Mouse (Mus musculus) MEL (cell line): ENCODE measurements at regions not wholly inside any gene's neighbourhood (a gene's known extent, or its start where the extent isn't known, plus 50 kb on each side); places are given as distances from the start of the nearest gene placed in this dataset.

Experiments
- DNase-seq: peaks from one replicate; pipeline ENCODE4 v3.0.0; 2011; ENCODE audit warnings: low read depth, low spot score
- H3K27ac ChIP-seq: 2 replicates; pipeline ENCODE4 v1.5.1; 2012; ENCODE audit warnings: low read depth, mild to moderate bottlenecking, control low read depth, low read length, moderate library complexity; ENCODE audit not compliant: control insufficient read depth
- H3K27me3 ChIP-seq, 2 experiments: fragments of 150-350 bp in 1 of 2; sonication (generic) in 1 of 2; 2 replicates each; pipeline ENCODE4 v1.6.1; 2012; ENCODE audit warnings: low read length in 2 of 2, mild to moderate bottlenecking in 2 of 2, improper control_type of control experiment in 1 of 2, moderate library complexity in 1 of 2; ENCODE audit not compliant: insufficient read depth in 2 of 2, control insufficient read depth in 1 of 2
- H3K36me3 ChIP-seq, 2 experiments: 2 replicates each; pipeline ENCODE4 v1.6.1; 2012 to 2014; ENCODE audit warnings: low read length in 2 of 2, improper control_type of control experiment in 1 of 2, inconsistent platforms in 1 of 2, mild to moderate bottlenecking in 1 of 2; ENCODE audit not compliant: insufficient read depth in 2 of 2, control insufficient read depth in 1 of 2
- H3K4me1 ChIP-seq, 2 experiments: fragments of 150-350 bp in 1 of 2; sonication (generic) in 1 of 2; 2 replicates each; pipeline ENCODE4 v1.6.1; 2012; ENCODE audit warnings: low read length in 2 of 2, improper control_type of control experiment in 1 of 2, mild to moderate bottlenecking in 1 of 2; ENCODE audit not compliant: insufficient read depth in 2 of 2, control insufficient read depth in 1 of 2
- H3K4me3 ChIP-seq, 2 experiments: fragments of 150-350 bp in 1 of 2; sonication (generic) in 1 of 2; 2 replicates each; pipeline ENCODE4 v1.5.1; 2012; ENCODE audit warnings: low read depth in 2 of 2, low read length in 2 of 2, mild to moderate bottlenecking in 2 of 2, moderate library complexity in 2 of 2, control low read depth in 1 of 2, improper control_type of control experiment in 1 of 2; ENCODE audit not compliant: control insufficient read depth in 1 of 2, insufficient read depth in 1 of 2
- H3K79me2 ChIP-seq: 2 replicates; pipeline ENCODE4 v1.6.1; 2012; ENCODE audit warnings: mild to moderate bottlenecking, low read length, moderate library complexity; ENCODE audit not compliant: control insufficient read depth, poor library complexity, insufficient read depth
- H3K9ac ChIP-seq: 2 replicates; pipeline ENCODE4 v1.6.1; 2012; ENCODE audit warnings: low read depth, mild to moderate bottlenecking, control low read depth, low read length, moderate library complexity; ENCODE audit not compliant: control insufficient read depth, poor library complexity, severe bottlenecking
- H3K9me3 ChIP-seq: fragments of 150-350 bp; sonication (generic); replicated peaks from 2 replicates; pipeline ENCODE4 v1.6.1; 2012; ENCODE audit warnings: mild to moderate bottlenecking, low read length, improper control_type of control experiment, moderate library complexity; ENCODE audit not compliant: insufficient read depth
- CHD1 ChIP-seq: IDR thresholded peaks from 2 replicates; pipeline ENCODE4 v1.6.1; 2012; ENCODE audit warnings: low read depth, mild to moderate bottlenecking, inconsistent platforms, low read length, improper control_type of control experiment
- CTCF ChIP-seq, 3 experiments: IDR thresholded peaks in 2 of 3; conservative IDR thresholded peaks in 1 of 3; 2 replicates each; pipeline ENCODE4 v1.5.1; 2011 to 2012; ENCODE audit warnings: low read length in 3 of 3, low read depth in 2 of 3, mild to moderate bottlenecking in 2 of 3, improper control_type of control experiment in 1 of 3, inconsistent platforms in 1 of 3, mixed read lengths in 1 of 3, moderate library complexity in 1 of 3; ENCODE audit not compliant: control insufficient read depth in 1 of 3, insufficient read depth in 1 of 3, poor library complexity in 1 of 3, severe bottlenecking in 1 of 3
- E2F4 ChIP-seq: IDR thresholded peaks from 2 replicates; pipeline ENCODE4 v1.6.1; 2011; ENCODE audit warnings: low read depth, low read length, improper control_type of control experiment, borderline replicate concordance
- EP300 ChIP-seq, 2 experiments: IDR thresholded peaks; 2 replicates each; pipeline ENCODE4 v1.6.1; 2011; ENCODE audit warnings: improper control_type of control experiment in 2 of 2, low read length in 2 of 2, low read depth in 1 of 2, mild to moderate bottlenecking in 1 of 2
- HCFC1 ChIP-seq: IDR thresholded peaks from 2 replicates; pipeline ENCODE4 v1.6.1; 2012; ENCODE audit warnings: low read depth, mild to moderate bottlenecking, inconsistent platforms, low read length, improper control_type of control experiment, moderate library complexity
- MAX ChIP-seq: IDR thresholded peaks from 2 replicates; pipeline ENCODE4 v1.6.1; 2011; ENCODE audit warnings: low read length, improper control_type of control experiment
- MAZ ChIP-seq: IDR thresholded peaks from 2 replicates; pipeline ENCODE4 v1.6.1; 2012; ENCODE audit warnings: low read depth, mild to moderate bottlenecking, inconsistent platforms, low read length, improper control_type of control experiment
- MEF2A ChIP-seq: IDR thresholded peaks from 2 replicates; pipeline ENCODE4 v1.6.1; 2014; ENCODE audit warnings: low read depth, mild to moderate bottlenecking, inconsistent platforms, low read length, improper control_type of control experiment; ENCODE audit not compliant: poor library complexity, insufficient replicate concordance, severe bottlenecking; ENCODE audit errors: extremely low read depth
- MXI1 ChIP-seq: IDR thresholded peaks from 2 replicates; pipeline ENCODE4 v1.6.1; 2011; ENCODE audit warnings: mild to moderate bottlenecking, low read depth, low read length, improper control_type of control experiment
- MYB ChIP-seq: IDR thresholded peaks from 2 replicates; pipeline ENCODE4 v1.6.1; 2011; ENCODE audit warnings: mild to moderate bottlenecking, low read depth, low read length, improper control_type of control experiment
- NELFE ChIP-seq: IDR thresholded peaks from 2 replicates; pipeline ENCODE4 v1.6.1; 2011; ENCODE audit warnings: low read depth, low read length, improper control_type of control experiment
- POLR2A ChIP-seq, 2 experiments: IDR thresholded peaks; 2 replicates each; pipeline ENCODE4 v1.6.1; 2011 to 2012; ENCODE audit warnings: low read length in 2 of 2, mild to moderate bottlenecking in 2 of 2, control low read depth in 1 of 2, improper control_type of control experiment in 1 of 2, low read depth in 1 of 2, moderate library complexity in 1 of 2; ENCODE audit not compliant: control insufficient read depth in 1 of 2, insufficient read depth in 1 of 2, poor library complexity in 1 of 2
- POLR2AphosphoS5 ChIP-seq: IDR thresholded peaks from 2 replicates; pipeline ENCODE4 v1.6.1; 2012; ENCODE audit warnings: low read depth, borderline replicate concordance, mild to moderate bottlenecking, inconsistent platforms, low read length, moderate library complexity, mixed read lengths
- RCOR1 ChIP-seq: IDR thresholded peaks from 2 replicates; pipeline ENCODE4 v1.6.1; 2012; ENCODE audit warnings: low read depth, mild to moderate bottlenecking, inconsistent platforms, low read length, improper control_type of control experiment
- SIN3A ChIP-seq: IDR thresholded peaks from 2 replicates; pipeline ENCODE4 v1.6.1; 2012; ENCODE audit warnings: low read length, improper control_type of control experiment, inconsistent platforms
- SMC3 ChIP-seq: IDR thresholded peaks from 2 replicates; pipeline ENCODE4 v1.6.1; 2011; ENCODE audit warnings: low read depth, low read length, improper control_type of control experiment
- TAL1 ChIP-seq: IDR thresholded peaks from 2 replicates; pipeline ENCODE4 v1.6.1; 2012; ENCODE audit warnings: mild to moderate bottlenecking, inconsistent platforms, low read length, moderate library complexity, mixed read lengths
- TCF12 ChIP-seq: IDR thresholded peaks from 2 replicates; pipeline ENCODE4 v1.6.1; 2014; ENCODE audit warnings: low read depth, mild to moderate bottlenecking, inconsistent platforms, low read length, improper control_type of control experiment, moderate library complexity
- USF1 ChIP-seq: IDR thresholded peaks from 2 replicates; pipeline ENCODE4 v1.6.1; 2014; ENCODE audit warnings: low read depth, mild to moderate bottlenecking, inconsistent platforms, low read length, improper control_type of control experiment, moderate library complexity
- USF2 ChIP-seq, 2 experiments: IDR thresholded peaks; 2 replicates each; pipeline ENCODE4 v1.6.1; 2011 to 2012; ENCODE audit warnings: improper control_type of control experiment in 2 of 2, low read length in 2 of 2, borderline replicate concordance in 1 of 2, inconsistent platforms in 1 of 2, low read depth in 1 of 2, mild to moderate bottlenecking in 1 of 2; ENCODE audit not compliant: insufficient read depth in 1 of 2
- ZKSCAN1 ChIP-seq: IDR thresholded peaks from 2 replicates; pipeline ENCODE4 v1.6.1; 2012; ENCODE audit warnings: low read depth, mild to moderate bottlenecking, inconsistent platforms, low read length, improper control_type of control experiment, moderate library complexity
- ZMIZ1 ChIP-seq: IDR thresholded peaks from 2 replicates; pipeline ENCODE4 v1.6.1; 2012; ENCODE audit warnings: low read depth, mild to moderate bottlenecking, inconsistent platforms, low read length, improper control_type of control experiment, moderate library complexity
- ZNF384 ChIP-seq: IDR thresholded peaks from 2 replicates; pipeline ENCODE4 v1.6.1; 2012; ENCODE audit warnings: low read depth, mild to moderate bottlenecking, inconsistent platforms, low read length, improper control_type of control experiment

DNA sequence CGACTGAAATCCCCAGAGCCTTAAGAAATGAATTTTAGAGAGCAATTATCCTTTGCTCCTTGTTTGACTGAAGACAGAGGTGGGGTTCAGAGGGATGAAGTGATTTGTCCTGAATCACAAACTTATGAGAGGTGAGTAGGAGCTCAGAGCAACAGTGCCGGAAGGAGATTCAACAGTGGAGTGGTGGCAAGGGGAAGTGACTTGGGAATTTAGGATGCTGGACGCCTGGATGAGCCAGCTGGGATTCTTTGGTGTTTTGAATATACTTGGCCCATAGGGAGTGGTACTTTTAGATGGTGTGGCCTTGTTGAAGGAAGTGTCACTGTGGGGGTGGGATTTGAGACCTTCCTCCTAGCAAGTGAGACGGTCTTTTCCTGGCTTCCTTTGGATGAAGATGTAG lies 137.1 kb upstream of the Fbxo11 start:
- Histone ChIP-seq H3K27me3 (no peaks in the 10 kb centered on the region), H3K79me2 (no peaks in the 10 kb centered on the region), H3K4me1 (no peaks in the 10 kb centered on the region), H3K9me3 (no peaks in the 10 kb centered on the region), H3K27ac (no peak overlapping the region), H3K9ac (no peak overlapping the region), H3K4me3 (no peak overlapping the region), H3K36me3 (no peaks in the 10 kb centered on the region)
- DNase-seq: no peak
- TF ChIP-seq POLR2AphosphoS5 (no peak), MAZ (no peak), NELFE (no peak), MEF2A (no peak), MXI1 (no peak), MAX (no peak), TCF12 (no peak), POLR2A (IDR thresholded peaks at IDR 0.05; ENCODE audit: control insufficient read depth in 1 of 2, insufficient read depth in 1 of 2, low read depth in 1 of 2, low read length in 2 of 2, poor library complexity in 1 of 2) (no peak), USF1 (no peak), TAL1 (no peak)

DNA sequence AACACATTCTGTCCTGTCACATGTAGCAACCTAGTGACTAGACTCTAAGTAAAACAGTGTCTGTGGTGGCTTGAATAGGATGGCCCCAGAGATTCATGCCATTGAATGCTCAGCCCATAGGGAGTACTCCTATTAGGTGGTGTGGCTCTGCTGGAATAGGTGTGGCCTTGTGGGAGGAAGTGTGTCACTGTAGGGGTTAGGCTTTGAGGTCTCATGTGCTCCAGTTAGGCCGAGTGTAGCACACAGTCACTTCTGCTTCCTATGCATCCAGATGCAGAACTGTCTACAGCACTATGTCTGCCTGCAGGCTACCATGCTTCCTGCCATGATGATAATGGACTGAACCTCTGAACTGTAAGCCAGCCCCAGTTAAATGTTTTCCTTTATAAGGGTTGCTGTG lies 144.5 kb upstream of the Fbxo11 start:
- Histone ChIP-seq H3K4me3 (no peak overlapping the region), H3K4me1 (no peaks in the 10 kb centered on the region), H3K9me3 (no peaks in the 10 kb centered on the region), H3K79me2 (no peaks in the 10 kb centered on the region), H3K36me3 (no peaks in the 10 kb centered on the region), H3K9ac (no peak overlapping the region), H3K27me3 (no peaks in the 10 kb centered on the region), H3K27ac (no peak overlapping the region)
- DNase-seq: peak; percentile 16
- TF ChIP-seq CTCF (IDR thresholded peaks at IDR 0.05 in 2 of 3, conservative IDR thresholded peaks at IDR 0.05 in 1 of 3; ENCODE audit: control insufficient read depth in 1 of 3, insufficient read depth in 1 of 3, low read depth in 2 of 3, low read length in 3 of 3, poor library complexity in 1 of 3, severe bottlenecking in 1 of 3): no peak
- TF ChIP-seq ZKSCAN1: no peak
- no peak for TF ChIP-seq USF2 (IDR thresholded peaks at IDR 0.05; ENCODE audit: borderline replicate concordance in 1 of 2, insufficient read depth in 1 of 2, low read depth in 1 of 2, low read length in 2 of 2)
- TF ChIP-seq E2F4: no peak
- no peak for TF ChIP-seq RCOR1

DNA sequence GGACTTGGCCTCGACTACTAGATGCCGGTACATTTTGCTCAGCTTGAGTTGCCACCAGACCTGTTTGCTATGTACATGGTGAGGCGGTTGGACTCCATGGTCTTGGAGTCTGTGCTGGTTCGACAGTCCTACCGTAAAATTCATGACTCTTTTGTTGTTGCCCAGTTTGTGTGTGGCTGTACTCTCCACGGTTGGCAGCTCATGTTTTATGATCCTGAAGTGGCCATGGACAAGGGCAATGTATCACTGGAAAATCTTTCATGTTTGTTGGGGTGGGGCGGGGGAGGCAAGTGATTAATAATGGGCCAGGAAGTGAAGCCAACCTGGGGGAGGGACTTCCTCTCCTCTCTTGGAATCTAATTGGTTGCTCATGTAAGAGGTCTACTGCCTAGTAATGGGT lies 147.0 kb upstream of the Fbxo11 start:
- H3K4me1 ChIP-seq: no peaks in the 10 kb centered on the region
- no peaks in the 10 kb centered on the region for H3K36me3 ChIP-seq
- no peak overlapping the region for H3K4me3 ChIP-seq
- H3K27me3 ChIP-seq: 0 out of 4 replicates have a peak, but pooled peaks cover 0 to 1% of the 10 kb centered on the region in 2 experiments
- TF ChIP-seq CHD1 (no peak), SMC3 (no peak), MYB (no peak), TAL1 (no peak), NELFE (no peak), EP300 (IDR thresholded peaks at IDR 0.05; ENCODE audit: low read depth in 1 of 2, low read length in 2 of 2) (no peak), MAX (no peak), RCOR1 (no peak), ZNF384 (no peak), HCFC1 (no peak), MEF2A (no peak), SIN3A (no peak), POLR2AphosphoS5 (no peak), ZMIZ1 (no peak), CTCF (IDR thresholded peaks at IDR 0.05 in 2 of 3, conservative IDR thresholded peaks at IDR 0.05 in 1 of 3; ENCODE audit: control insufficient read depth in 1 of 3, insufficient read depth in 1 of 3, low read depth in 2 of 3, low read length in 3 of 3, poor library complexity in 1 of 3, severe bottlenecking in 1 of 3) (no peak), MXI1 (no peak)
- TF ChIP-seq, all 39 proteins: peak for 0
- Histone ChIP-seq H3K27ac (no peak overlapping the region), H3K79me2 (no peaks in the 10 kb centered on the region), H3K9me3 (no peaks in the 10 kb centered on the region), H3K9ac (no peak overlapping the region)
- no peak for DNase-seq
